Mouse (Mus musculus) midbrain, embryonic 14.5 days (tissue): ENCODE results near the gene Aldh1a2. TPM values are rescaled to one million over a fixed set of nuclear protein-coding genes. Genes with fewer than 3 reads are reported as not detected.

Experiments used
- ATAC-seq: fragments of 200-750 bp; cut with Nextera tagmentation; 2 replicates; pipeline ENCODE4 v1.8.0; 2017; ENCODE audit warnings: moderate number of reproducible peaks, moderate library complexity; ENCODE audit not compliant: low FRiP score, low TSS enrichment
- DNase-seq: peaks from one replicate; pipeline ENCODE4 v3.0.0-alpha.2; 2015
- H3K27ac ChIP-seq: fragments of 300-500 bp; sonication (generic); replicated peaks from 2 replicates; pipeline ENCODE4 v1.5.1; 2014; ENCODE audit warnings: mild to moderate bottlenecking, low read depth, low read length, moderate library complexity
- H3K27me3 ChIP-seq: fragments of 300-500 bp; sonication (generic); 2 replicates; pipeline ENCODE4 v1.6.1; 2014; ENCODE audit warnings: low read length, control low read depth, mixed read lengths; ENCODE audit not compliant: control insufficient read depth, insufficient read depth
- H3K36me3 ChIP-seq: fragments of 300-500 bp; sonication (generic); 2 replicates; pipeline ENCODE4 v1.6.1; 2014; ENCODE audit warnings: low read length, control low read depth; ENCODE audit not compliant: control insufficient read depth, insufficient read depth
- H3K4me1 ChIP-seq: fragments of 300-500 bp; sonication (generic); 2 replicates; pipeline ENCODE4 v1.6.1; 2014; ENCODE audit warnings: mild to moderate bottlenecking, antibody characterized with exemption, low read length, control low read depth; ENCODE audit not compliant: control insufficient read depth, insufficient read depth
- H3K4me2 ChIP-seq: fragments of 300-500 bp; sonication (generic); 2 replicates; pipeline ENCODE4 v1.6.1; 2014; ENCODE audit warnings: mild to moderate bottlenecking, low read length, moderate library complexity
- H3K4me3 ChIP-seq: fragments of 300-500 bp; sonication (generic); replicated peaks from 2 replicates; pipeline ENCODE4 v1.5.1; 2014; ENCODE audit warnings: low read depth, low read length
- H3K9ac ChIP-seq: fragments of 300-500 bp; sonication (generic); replicated peaks from 2 replicates; pipeline ENCODE4 v1.6.1; 2014; ENCODE audit warnings: mild to moderate bottlenecking, low read length, moderate library complexity
- H3K9me3 ChIP-seq: fragments of 300-500 bp; sonication (generic); 2 replicates; pipeline ENCODE4 v1.6.1; 2016; ENCODE audit warnings: low read length, control low read depth, mixed read lengths; ENCODE audit not compliant: control insufficient read depth
- WGBS: fragments of 180-500 bp; shearing (Covaris S2); extraction: QIAGEN DNeasy Blood & Tissue Kit; methylation state at CpG from one replicate; pipeline ENCODE4 v1.1.7; 2014; 5-methylcytosine and 5-hydroxymethylcytosine counted together
- polyA plus RNA-seq: library from polyadenylated mRNA; unstranded; fragments of >200 nt; fragmentation: Nextera tagmentation; extraction: Ambion mirVana; gene quantifications from 2 replicates; pipeline ENCODE4 v1.2.1, GENCODE M21; 2014

Gene Aldh1a2
- polyA plus RNA-seq, 1 experiment from 2014 or later = 16.0 TPM

GRCm38 (mm10) chr9:71269711-71270110, 54.1 kb downstream of the Aldh1a2 start:
- Histone ChIP-seq H3K36me3 (no peaks in the 10 kb centered on the region), H3K4me3 (no peak overlapping the region), H3K9ac (no peak overlapping the region), H3K4me2 (no peak overlapping the region), H3K4me1 (no peaks in the 10 kb centered on the region), H3K9me3 (no peaks in the 10 kb centered on the region), H3K27ac (no peak overlapping the region), H3K27me3 (no peaks in the 10 kb centered on the region)
- ATAC-seq (no peak), DNase-seq (no peak)
- WGBS = 82% methylated on average over 5 of the region's 5 CpGs

- Histone ChIP-seq H3K36me3 (no peaks in the 10 kb centered on the region), H3K27ac (no peak overlapping the region), H3K4me3 (no peak overlapping the region), H3K27me3 (no peaks in the 10 kb centered on the region), H3K4me2 (no peak overlapping the region), H3K9ac (no peak overlapping the region), H3K4me1 (no peaks in the 10 kb centered on the region), H3K9me3 (no peaks in the 10 kb centered on the region)
- WGBS = 84% methylated on average over 3 of the region's 3 CpGs
- DNase-seq = no peak
- no peak for ATAC-seq
These were observed 54.6 kb downstream of the Aldh1a2 start for GRCm38 (mm10) chr9:71270205-71270604.

GRCm38 (mm10) chr9:71276149-71276721, 60.6 kb downstream of the Aldh1a2 start:
- Histone ChIP-seq H3K4me3 (no peak overlapping the region), H3K27ac (no peak overlapping the region), H3K4me2 (no peak overlapping the region), H3K27me3 (no peaks in the 10 kb centered on the region), H3K9me3 (no peaks in the 10 kb centered on the region), H3K4me1 (no peaks in the 10 kb centered on the region), H3K36me3 (no peaks in the 10 kb centered on the region), H3K9ac (no peak overlapping the region)
- WGBS = 78% methylated on average over 14 of the region's 14 CpGs
- ATAC-seq (no peak), DNase-seq (peak; percentile 2)

DNA sequence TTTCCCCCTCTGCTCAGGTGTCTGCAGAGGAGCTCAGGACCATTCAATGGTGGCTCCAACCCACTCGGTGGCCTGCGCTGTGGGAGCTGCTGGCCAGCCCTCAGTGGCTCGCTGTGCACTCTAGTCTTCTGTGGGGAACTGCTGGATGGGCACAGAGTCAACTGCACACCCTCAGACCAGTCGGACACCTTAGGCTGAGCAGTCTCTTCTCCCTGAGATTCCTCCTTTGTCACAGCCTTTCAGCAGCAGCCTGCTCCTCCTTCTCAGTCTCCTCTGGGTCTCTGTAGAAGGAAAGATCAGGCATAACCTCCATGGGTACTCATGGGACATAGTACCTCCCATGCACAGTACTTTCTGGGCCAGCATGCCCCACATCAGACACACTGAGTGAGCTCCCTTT, 63.2 kb downstream of the Aldh1a2 start:
- no peaks in the 10 kb centered on the region for H3K4me1 ChIP-seq
- DNase-seq = no peak
- no peak overlapping the region for H3K4me2 ChIP-seq
- no peak overlapping the region for H3K27ac ChIP-seq
- no peaks in the 10 kb centered on the region for H3K9me3 ChIP-seq
- H3K27me3 ChIP-seq = no peaks in the 10 kb centered on the region
- WGBS = 90% methylated on average over 4 of the region's 4 CpGs
- ATAC-seq = no peak
- H3K9ac ChIP-seq = no peak overlapping the region
- no peak overlapping the region for H3K4me3 ChIP-seq
- no peaks in the 10 kb centered on the region for H3K36me3 ChIP-seq

DNA sequence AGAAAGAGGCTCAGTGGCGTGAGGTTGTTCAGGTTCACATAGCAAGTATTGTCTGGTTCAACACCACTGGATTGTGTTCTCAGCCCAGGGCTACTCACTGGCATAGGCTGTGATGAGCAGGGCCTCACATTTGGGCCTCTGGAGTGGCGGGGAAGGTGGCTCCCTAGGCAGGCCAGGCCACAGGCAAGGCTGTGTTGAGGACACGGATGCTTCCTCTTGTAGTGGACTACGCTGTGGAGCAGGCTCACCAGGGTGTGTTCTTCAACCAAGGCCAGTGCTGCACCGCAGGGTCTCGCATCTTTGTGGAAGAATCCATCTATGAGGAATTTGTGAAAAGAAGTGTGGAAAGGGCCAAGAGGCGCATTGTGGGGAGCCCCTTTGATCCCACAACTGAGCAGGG, 67.6 kb downstream of the Aldh1a2 start:
- Histone ChIP-seq H3K9me3 (no peaks in the 10 kb centered on the region), H3K36me3 (no peaks in the 10 kb centered on the region), H3K4me1 (no peaks in the 10 kb centered on the region), H3K4me3 (no peak overlapping the region), H3K9ac (no peak overlapping the region), H3K27ac (no peak overlapping the region), H3K27me3 (no peaks in the 10 kb centered on the region), H3K4me2 (no peak overlapping the region)
- ATAC-seq = no peak
- DNase-seq = no peak
- whole genome bisulfite sequencing = 86% methylated on average over 7 of the region's 7 CpGs

GRCm38 (mm10) chr9:71285231-71285630, 69.6 kb downstream of the Aldh1a2 start:
- Histone ChIP-seq H3K36me3 (no peaks in the 10 kb centered on the region), H3K4me1 (no peaks in the 10 kb centered on the region), H3K9me3 (no peaks in the 10 kb centered on the region), H3K4me3 (no peak overlapping the region), H3K4me2 (no peak overlapping the region), H3K27me3 (no peaks in the 10 kb centered on the region), H3K9ac (no peak overlapping the region), H3K27ac (no peak overlapping the region)
- ATAC-seq (no peak), DNase-seq (no peak)
- WGBS = 93% methylated on average over 3 of the region's 3 CpGs

- Histone ChIP-seq H3K9ac (no peak overlapping the region), H3K9me3 (no peaks in the 10 kb centered on the region), H3K27ac (no peak overlapping the region), H3K27me3 (no peaks in the 10 kb centered on the region), H3K36me3 (no peaks in the 10 kb centered on the region), H3K4me2 (no peak overlapping the region), H3K4me3 (no peak overlapping the region), H3K4me1 (no peaks in the 10 kb centered on the region)
- no peak for ATAC-seq
- DNase-seq = no peak
- WGBS = 91% methylated on average over 9 of the region's 9 CpGs
These were observed 70.8 kb downstream of the Aldh1a2 start for GRCm38 (mm10) chr9:71286420-71286819.

DNA sequence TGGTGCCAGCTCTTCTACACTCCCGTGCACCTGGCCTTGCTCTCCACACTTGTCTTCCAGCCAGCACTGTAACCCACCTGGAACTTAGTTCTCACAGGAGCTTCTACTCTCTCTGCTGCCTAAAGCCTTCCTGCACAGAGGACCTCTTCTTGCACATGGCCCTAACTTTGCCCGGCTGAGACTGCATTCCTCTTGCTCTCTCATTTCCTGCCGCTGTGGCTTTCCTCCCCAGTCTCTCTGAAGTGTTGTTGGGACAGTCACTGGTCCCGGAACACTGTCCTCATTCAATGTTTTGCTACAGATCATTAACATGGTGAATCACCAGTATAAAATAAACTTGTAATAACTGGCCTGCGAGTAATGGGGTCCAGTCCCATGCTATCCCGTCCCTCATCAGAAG, 73.1 kb downstream of the Aldh1a2 start:
- Histone ChIP-seq H3K27me3 (no peaks in the 10 kb centered on the region), H3K9me3 (no peaks in the 10 kb centered on the region), H3K9ac (no peak overlapping the region), H3K4me3 (no peak overlapping the region), H3K27ac (no peak overlapping the region), H3K4me1 (no peaks in the 10 kb centered on the region), H3K36me3 (no peaks in the 10 kb centered on the region), H3K4me2 (no peak overlapping the region)
- ATAC-seq (no peak), DNase-seq (no peak)
- 91% methylated on average over 6 of the region's 6 CpGs for WGBS

DNA sequence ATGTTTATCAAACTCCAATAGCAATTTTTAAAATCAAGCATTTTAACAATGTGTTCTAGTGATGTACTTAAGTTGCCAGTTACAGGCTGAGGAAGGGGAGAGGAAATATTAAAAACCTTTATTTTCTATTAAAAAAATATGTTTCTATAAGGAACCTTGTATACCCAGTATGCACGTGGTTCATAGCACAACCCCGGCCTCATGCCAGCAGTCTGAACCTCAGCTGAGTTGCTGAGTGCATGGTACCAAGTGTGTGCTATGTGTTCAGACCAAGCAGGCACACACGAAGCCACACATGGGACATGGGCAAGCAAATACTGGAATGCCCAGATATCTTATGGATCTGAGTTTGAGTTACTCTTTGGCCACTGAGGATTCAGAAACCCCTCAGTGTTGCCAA, 74.2 kb downstream of the Aldh1a2 start:
- Histone ChIP-seq H3K4me1 (no peaks in the 10 kb centered on the region), H3K9me3 (no peaks in the 10 kb centered on the region), H3K4me3 (no peak overlapping the region), H3K36me3 (no peaks in the 10 kb centered on the region), H3K27me3 (no peaks in the 10 kb centered on the region), H3K4me2 (no peak overlapping the region), H3K27ac (no peak overlapping the region), H3K9ac (no peak overlapping the region)
- 85% methylated on average over 3 of the region's 3 CpGs for WGBS
- ATAC-seq (no peak), DNase-seq (no peak)
